Mouse (Mus musculus) T-cell, adult 2 months (primary cell): ENCODE data around the gene Gng10.

Experiments used
- DNase-seq: peaks from one replicate; pipeline ENCODE4 v3.0.0; 2022; ENCODE audit warnings: low spot score

Gng10 gene

GRCm38 (mm10) chr4:59016922-59017321 lies 18.0 kb upstream of the Gng10 start:
- no peak for DNase-seq

- DNase-seq: no peak
Measured at GRCm38 (mm10) chr4:59034325-59034917, 467 bp upstream of the Gng10 start.

- DNase-seq: no peak
Measured at GRCm38 (mm10) chr4:59035786-59036350, 980 bp downstream of the Gng10 start.

GRCm38 (mm10) chr4:59036490-59037127 lies 1.7 kb downstream of the Gng10 start:
- peak; percentile 66 for DNase-seq

- DNase-seq: no peak
Measured at GRCm38 (mm10) chr4:59037525-59037924, 2.6 kb downstream of the Gng10 start.

- no peak for DNase-seq
Measured at GRCm38 (mm10) chr4:59040397-59041287, 5.8 kb downstream of the Gng10 start.

GRCm38 (mm10) chr4:59043074-59043473 lies 8.2 kb downstream of the Gng10 start:
- no peak for DNase-seq

GRCm38 (mm10) chr4:59043891-59044290 lies 9.0 kb downstream of the Gng10 start:
- no peak for DNase-seq

- no peak for DNase-seq
Measured at GRCm38 (mm10) chr4:59047222-59047621, 12.3 kb downstream of the Gng10 start.

- no peak for DNase-seq
Measured at GRCm38 (mm10) chr4:59051081-59051480, 16.2 kb downstream of the Gng10 start.

- no peak for DNase-seq
Measured at GRCm38 (mm10) chr4:59057929-59058328, 23.0 kb downstream of the Gng10 start.

GRCm38 (mm10) chr4:59062526-59062925 lies 27.6 kb downstream of the Gng10 start:
- DNase-seq: no peak

- no peak for DNase-seq
Measured at GRCm38 (mm10) chr4:59069276-59069675, 34.4 kb downstream of the Gng10 start.

- no peak for DNase-seq
Measured at GRCm38 (mm10) chr4:59083430-59083829, 48.5 kb downstream of the Gng10 start.

GRCm38 (mm10) chr4:59089391-59089790 lies 54.5 kb downstream of the Gng10 start:
- no peak for DNase-seq
